Mouse (Mus musculus) adrenal gland, adult 10 weeks (tissue): ENCODE data around the gene Lcn5. TPM values are rescaled to one million over a fixed set of nuclear protein-coding genes. Genes with fewer than 3 reads are reported as not detected.

Source experiments
- polyA plus RNA-seq: library from polyadenylated mRNA; stranded (reverse); fragments of 350-450 nt; fragmentation: Illumina TruSeq; extraction: RNeasy Lipid Tissue Mini Kit (QIAGEN cat#74804); gene quantifications from one replicate; pipeline ENCODE4 v1.2.3, GENCODE M21; 2014; ENCODE audit warnings: low read depth, low replicate concordance

Gene Lcn5
- polyA plus RNA-seq, result 1.3 TPM

GRCm38 (mm10) chr2:25657652-25658051 is at the start of gene Lcn5:
Gene Lcn5, plus strand, starts transcription at chr2:25657952.

GRCm38 (mm10) chr2:25617578-25617977 is 40.2 kb upstream of the Lcn5 start, which contains the start of gene Ccdc183:
Gene Ccdc183, minus strand, starts transcription at chr2:25617678.

GRCm38 (mm10) chr2:25621229-25622200 is 36.2 kb upstream of the Lcn5 start, which contains the start of gene Tmem141:
Gene Tmem141, minus strand, starts transcription at chr2:25622005.

GRCm38 (mm10) chr2:25627811-25628210 is 29.9 kb upstream of the Lcn5 start, which contains the start of gene Fcna:
Gene Fcna, minus strand, starts transcription at chr2:25628030.

GRCm38 (mm10) chr2:25652902-25653301 is 4.8 kb upstream of the Lcn5 start, which contains the start of gene Lcn8:
Gene Lcn8, plus strand, starts transcription at chr2:25653120.

GRCm38 (mm10) chr2:25676486-25676885 is 18.7 kb downstream of the Lcn5 start, which contains the start of gene Lcn6:
Gene Lcn6, plus strand, starts transcription at chr2:25676786.

GRCm38 (mm10) chr2:25682426-25682825 is 24.7 kb downstream of the Lcn5 start, which contains the start of gene Lcn10:
Gene Lcn10, plus strand, starts transcription at chr2:25682726.

GRCm38 (mm10) chr2:25699743-25700142 is 42.0 kb downstream of the Lcn5 start, which contains the start of gene Obp2a:
Gene Obp2a, plus strand, starts transcription at chr2:25700043.

GRCm38 (mm10) chr2:25706643-25707481 is 49.1 kb downstream of the Lcn5 start, which contains the start of gene Bmyc:
Gene Bmyc, plus strand, starts transcription at chr2:25706739.

Other genes starting within 250 kb of the Lcn5 start
- not detected for gene Fut7, start 234.7 kb upstream of the Lcn5 start, polyA plus RNA-seq
- 1.9 TPM for gene Abca2, start 229.2 kb upstream of the Lcn5 start, polyA plus RNA-seq
- not detected for gene Clic3, start 201.1 kb upstream of the Lcn5 start, polyA plus RNA-seq
- 1.5 TPM for gene Paxx, start 196.9 kb upstream of the Lcn5 start, polyA plus RNA-seq
- not detected for gene Ptgds, start 187.9 kb upstream of the Lcn5 start, polyA plus RNA-seq
- not detected for gene Lcn12, start 164.0 kb upstream of the Lcn5 start, polyA plus RNA-seq
- gene Fbxw5, start 157.2 kb upstream of the Lcn5 start, polyA plus RNA-seq, result 1.3 TPM
- not detected for gene C8g, start 156.2 kb upstream of the Lcn5 start, polyA plus RNA-seq
- gene Traf2, start 111.0 kb upstream of the Lcn5 start, polyA plus RNA-seq, result 1.6 TPM
- 3.3 TPM for gene Edf1, start 100.1 kb upstream of the Lcn5 start, polyA plus RNA-seq
- 1.6 TPM for gene Mamdc4, start 83.1 kb upstream of the Lcn5 start, polyA plus RNA-seq
- not detected for gene Phpt1, start 82.7 kb upstream of the Lcn5 start, polyA plus RNA-seq
- gene Ajm1, start 76.2 kb upstream of the Lcn5 start, polyA plus RNA-seq, result not detected
- 68.8 TPM for gene Rabl6, start 49.4 kb upstream of the Lcn5 start, polyA plus RNA-seq
- not detected for gene Ccdc183, start 40.3 kb upstream of the Lcn5 start, polyA plus RNA-seq
- 6.4 TPM for gene Tmem141, start 35.9 kb upstream of the Lcn5 start, polyA plus RNA-seq
- gene Fcna, start 29.9 kb upstream of the Lcn5 start, polyA plus RNA-seq, result 1.3 TPM
- gene Lcn8, start 4.8 kb upstream of the Lcn5 start, polyA plus RNA-seq, result not detected
- gene Lcn6, start 18.8 kb downstream of the Lcn5 start, polyA plus RNA-seq, result not detected
- not detected for gene Lcn10, start 24.8 kb downstream of the Lcn5 start, polyA plus RNA-seq
- gene Obp2a, start 42.1 kb downstream of the Lcn5 start, polyA plus RNA-seq, result 3.4 TPM
- 15.5 TPM for gene Bmyc, start 48.8 kb downstream of the Lcn5 start, polyA plus RNA-seq
- not detected for gene Obp2b, start 79.1 kb downstream of the Lcn5 start, polyA plus RNA-seq
- gene Lcn3, start 107.6 kb downstream of the Lcn5 start, polyA plus RNA-seq, result not detected
- not detected for gene Lcn11, start 119.1 kb downstream of the Lcn5 start, polyA plus RNA-seq
- not detected for gene Gm13539, start 124.3 kb downstream of the Lcn5 start, polyA plus RNA-seq
- gene Glt6d1, start 157.9 kb downstream of the Lcn5 start, polyA plus RNA-seq, result not detected
- not detected for gene Lcn9, start 165.2 kb downstream of the Lcn5 start, polyA plus RNA-seq
- gene Sohlh1, start 189.3 kb downstream of the Lcn5 start, polyA plus RNA-seq, result not detected
- gene Kcnt1, start 205.8 kb downstream of the Lcn5 start, polyA plus RNA-seq, result 0.41 TPM